Mouse (Mus musculus) lung, adult 2 months (tissue): ENCODE data around the gene Mpl. TPM values are rescaled to one million over a fixed set of nuclear protein-coding genes. Genes with fewer than 3 reads are reported as not detected.

Experiments
- DNase-seq: peaks from one replicate; pipeline ENCODE4 v3.0.0; 2022
- H3K4me1 ChIP-seq: fragments of 200-500 bp; 2 replicates; pipeline ENCODE4 v1.6.1; 2011; ENCODE audit warnings: low read length; ENCODE audit not compliant: control insufficient read depth, insufficient read depth
- H3K4me3 ChIP-seq: fragments of 200-500 bp; replicated peaks from 2 replicates; pipeline ENCODE3; 2011; ENCODE audit warnings: low read depth, mild to moderate bottlenecking, control low read depth, low read length; ENCODE audit errors: extremely low read depth
- CTCF ChIP-seq: fragments of 200-500 bp; IDR thresholded peaks from 2 replicates; pipeline ENCODE4 v1.5.1; 2011; ENCODE audit warnings: mild to moderate bottlenecking, low read length, control low read depth; ENCODE audit not compliant: insufficient read depth
- POLR2A ChIP-seq: fragments of 200-500 bp; IDR thresholded peaks from 2 replicates; pipeline ENCODE4 v1.6.1; 2011; ENCODE audit warnings: low read depth, mild to moderate bottlenecking, control low read depth, low read length, borderline replicate concordance; ENCODE audit errors: extremely low read depth
- WGBS: fragments of 180-500 bp; shearing (Covaris S2); methylation state at CpG from one replicate; pipeline ENCODE4 v1.1.7; 2018; 5-methylcytosine and 5-hydroxymethylcytosine counted together
- polyA plus RNA-seq: library from polyadenylated mRNA; depleted of rRNA; stranded (reverse); fragments of >200 nt; gene quantifications from 2 replicates; pipeline ENCODE4 v1.2.3, GENCODE M21; 2012; rRNA removed

The Mpl gene
- polyA plus RNA-seq, 1 experiment, result 1.8 TPM

DNA sequence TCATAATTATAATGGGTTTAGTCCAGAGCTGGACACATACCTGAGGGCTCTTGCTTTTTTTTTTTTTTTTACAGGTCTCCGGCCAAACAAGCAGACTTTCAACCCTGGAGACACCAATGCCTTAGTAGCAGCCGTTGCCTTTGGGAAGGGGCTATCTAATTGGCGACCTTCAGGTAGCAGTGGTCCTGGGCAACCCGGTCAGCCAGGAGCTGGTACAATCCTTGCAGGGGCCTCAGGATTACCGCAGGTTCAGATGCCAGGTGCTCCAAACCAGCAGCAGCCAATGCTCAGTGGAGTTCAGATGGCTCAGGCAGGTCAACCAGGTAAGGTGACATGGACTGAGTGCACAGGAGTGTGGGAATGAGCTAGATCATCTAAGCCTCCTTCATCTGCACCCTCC is 43.8 kb downstream of the Mpl start:
- DNase-seq, result no peak
- WGBS, result 92% methylated on average over 5 of the region's 5 CpGs
- TF ChIP-seq POLR2A, result no peak
- no peak overlapping the region for H3K4me3 ChIP-seq
- peaks cover 5% of the 10 kb centered on the region for H3K4me1 ChIP-seq

DNA sequence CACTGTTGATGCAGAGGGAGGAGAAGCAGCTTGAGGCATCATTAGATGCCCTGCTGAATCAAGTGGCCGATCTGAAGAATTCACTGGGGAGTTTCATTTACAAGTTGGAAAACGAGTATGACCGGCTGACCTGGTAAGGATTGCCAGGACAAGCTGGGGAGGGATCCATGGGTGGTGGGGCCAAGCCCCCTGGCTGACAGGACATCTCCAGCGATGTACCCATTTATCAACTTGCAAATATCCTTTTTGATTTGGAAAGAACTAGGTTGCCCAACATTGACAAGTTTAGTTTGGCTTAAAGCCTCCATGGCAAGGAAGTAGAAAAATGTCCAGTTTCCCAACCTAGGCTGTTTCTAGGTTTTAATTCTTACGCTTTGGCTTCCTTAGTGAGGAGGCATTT is 46.4 kb downstream of the Mpl start:
- no peak for TF ChIP-seq POLR2A
- no peak for TF ChIP-seq CTCF
- WGBS, result 76% methylated on average over 5 of the region's 5 CpGs
- DNase-seq, result no peak
- Histone ChIP-seq H3K4me1 (peaks cover 8% of the 10 kb centered on the region), H3K4me3 (no peak overlapping the region)

DNA sequence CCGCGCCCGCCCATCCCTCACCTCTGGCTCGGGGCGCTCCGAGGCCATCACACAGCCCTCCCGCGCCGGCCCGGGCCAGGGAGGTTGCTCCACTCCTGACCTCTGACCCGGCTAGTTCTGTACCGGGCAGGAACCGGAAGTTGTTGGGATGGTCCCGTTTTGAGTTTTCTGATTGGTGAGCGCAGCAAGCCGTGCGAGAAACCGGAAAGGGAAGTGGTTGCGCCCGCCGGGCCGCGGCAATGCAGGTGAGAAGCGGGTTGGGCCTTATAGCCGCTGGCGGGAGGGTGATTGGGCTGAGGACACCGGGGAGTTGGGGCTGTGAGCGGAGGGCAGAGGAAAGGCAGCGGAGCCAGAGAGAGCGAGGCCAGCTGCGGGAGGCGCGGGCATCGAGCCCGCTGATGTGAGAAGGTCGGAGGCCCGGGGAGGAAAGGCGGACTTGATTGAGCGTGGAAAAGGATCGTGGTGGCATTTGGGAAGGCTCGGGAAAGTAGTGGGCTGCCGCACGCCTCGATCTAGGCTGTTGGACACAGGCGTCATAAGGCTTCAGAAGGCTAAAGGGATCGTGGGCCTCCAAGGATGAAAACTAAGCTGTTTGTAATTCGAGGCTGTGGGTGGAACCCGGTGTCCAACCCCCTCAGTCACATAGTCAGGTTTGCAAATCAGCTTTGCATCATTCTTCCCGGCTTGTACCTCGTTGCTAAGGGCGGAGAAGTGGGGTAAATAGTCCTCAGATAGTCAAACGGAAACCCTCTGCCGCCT is 48.0 kb downstream of the Mpl start, which contains the start of the genes Szt2 and Med8:
Szt2 (minus strand) TSS at position 132 of the 759 bp plus-strand sequence.
Med8 (plus strand) TSS at position 196 of the 759 bp plus-strand sequence.
- DNase-seq, result peak; percentile 89

DNA sequence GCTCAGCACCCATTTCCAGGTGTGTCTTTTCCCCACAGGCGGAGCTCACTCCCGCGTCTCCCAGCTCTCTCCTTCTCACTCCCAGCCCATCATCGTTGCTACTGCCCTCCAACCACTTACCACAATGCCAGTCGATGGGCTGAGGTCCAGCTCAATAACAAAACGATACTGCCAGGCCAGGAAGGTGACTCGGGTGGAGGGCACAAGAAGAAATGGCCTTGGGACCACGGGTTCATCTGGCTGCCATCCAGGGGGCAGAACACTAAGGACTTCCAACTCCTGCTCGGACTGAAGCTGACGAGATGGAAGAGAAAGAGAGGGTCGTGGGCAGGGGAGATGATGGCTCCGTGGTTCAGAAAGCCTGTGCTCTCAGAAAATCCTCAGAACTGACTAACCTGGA is 54.6 kb downstream of the Mpl start:
- Histone ChIP-seq H3K4me3 (no peak overlapping the region), H3K4me1 (no peaks in the 10 kb centered on the region; the same call in none of the 2 replicates)
- no peak for DNase-seq
- no peak for TF ChIP-seq POLR2A
- TF ChIP-seq CTCF, result no peak
- WGBS, result 85% methylated on average over 12 of the region's 12 CpGs

More for the DNA sequence above, 48.0 kb downstream of the Mpl start, which contains the start of the genes Szt2 and Med8:
- 1% methylated on average over 53 of the region's 53 CpGs for WGBS
- H3K4me1 ChIP-seq, result peaks cover 8% of the 10 kb centered on the region
- H3K4me3 ChIP-seq, result peak within 1 kb of the TSS; percentile 97
- TF ChIP-seq CTCF, result no peak
- peak; percentile 62 for TF ChIP-seq POLR2A

DNA sequence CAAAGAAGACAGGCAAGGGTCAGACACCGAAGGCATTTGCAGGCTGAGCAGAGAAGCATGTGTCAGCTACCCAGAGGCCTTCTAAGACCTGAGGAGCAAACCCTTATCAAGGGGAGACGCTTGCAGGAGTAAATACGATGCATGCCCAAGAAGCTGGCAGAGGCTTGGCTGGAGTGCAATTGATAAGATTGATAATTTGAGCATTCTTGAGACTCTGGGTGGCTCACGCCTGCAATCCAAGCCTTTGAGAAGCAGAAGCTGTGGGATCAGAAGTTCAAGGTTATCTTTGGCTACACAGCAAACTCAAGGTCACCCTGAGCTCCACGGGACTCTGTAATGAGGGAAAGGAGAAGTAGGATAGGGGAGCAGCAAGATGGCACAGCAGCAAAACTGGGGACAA is 55.4 kb downstream of the Mpl start:
- Histone ChIP-seq H3K4me1 (peaks cover under 1% of the 10 kb centered on the region), H3K4me3 (no peak overlapping the region)
- no peak for DNase-seq
- 74% methylated on average over 5 of the region's 5 CpGs for WGBS
- TF ChIP-seq POLR2A, result no peak
- TF ChIP-seq CTCF, result no peak

DNA sequence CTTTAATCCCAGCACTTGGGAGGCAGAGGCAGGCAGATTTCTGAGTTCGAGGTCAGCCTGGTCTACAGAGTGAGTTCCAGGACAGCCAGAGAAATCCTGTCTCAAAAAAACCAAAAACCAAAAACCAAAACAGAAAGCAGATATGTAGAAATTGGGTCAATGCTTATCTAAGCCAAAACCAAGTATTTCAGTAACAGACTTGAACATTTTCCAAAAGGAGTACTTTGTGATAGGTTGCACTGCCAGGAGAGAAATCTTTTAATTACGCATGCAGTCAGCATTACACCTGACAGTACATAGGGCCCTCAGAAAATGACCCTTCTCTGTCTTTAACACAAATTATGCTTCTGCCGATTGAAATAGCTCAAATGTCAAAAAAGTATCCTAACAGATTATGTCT is 55.9 kb downstream of the Mpl start:
- Histone ChIP-seq H3K4me1 (peaks cover 4% of the 10 kb centered on the region), H3K4me3 (no peak overlapping the region)
- no peak for DNase-seq
- TF ChIP-seq POLR2A (no peak), CTCF (no peak)
- 81% methylated on average over 3 of the region's 3 CpGs for WGBS

DNA sequence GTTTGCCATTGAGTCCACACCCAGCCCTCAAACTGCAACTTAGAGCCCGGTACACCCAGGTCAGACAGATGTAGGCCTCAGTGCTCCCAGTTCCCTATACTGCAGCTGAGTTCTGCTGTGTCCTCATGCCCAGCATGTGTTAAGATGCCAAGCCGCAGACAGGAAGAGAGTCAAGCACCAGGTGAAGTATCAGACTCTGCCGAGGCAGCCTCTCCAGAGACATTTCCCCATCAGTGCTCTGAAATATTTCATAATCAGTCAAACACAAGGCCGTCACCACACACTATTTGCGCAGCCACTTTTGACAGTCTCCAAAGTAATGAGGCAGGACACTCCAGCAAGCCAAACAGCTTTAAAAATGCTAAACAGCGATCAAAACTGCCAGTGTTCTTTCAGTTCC is 58.9 kb downstream of the Mpl start:
- H3K4me1 ChIP-seq, result peaks cover 12% of the 10 kb centered on the region
- TF ChIP-seq CTCF, result no peak
- no peak for TF ChIP-seq POLR2A
- H3K4me3 ChIP-seq, result no peak overlapping the region
- 73% methylated on average over 6 of the region's 6 CpGs for WGBS
- DNase-seq, result peak; percentile 50

DNA sequence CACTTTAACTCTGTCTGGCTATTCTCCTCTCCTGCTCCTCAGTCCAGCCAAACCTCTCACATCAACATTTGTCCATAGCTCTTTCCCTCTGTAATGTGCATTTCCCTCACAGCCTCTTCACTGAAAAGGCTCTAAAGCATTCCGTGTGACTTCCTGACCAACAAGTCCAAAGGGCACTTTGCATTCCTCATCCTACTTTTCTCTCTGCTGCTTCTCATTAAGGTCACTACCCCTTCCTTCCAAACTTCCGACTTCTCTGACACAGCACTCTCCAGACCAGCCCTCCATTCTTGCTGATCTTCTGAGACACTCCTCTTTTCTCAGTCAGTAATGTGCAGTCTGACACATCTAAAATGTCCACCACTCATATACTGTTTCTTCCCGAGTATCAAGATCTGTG is 60.9 kb downstream of the Mpl start:
- TF ChIP-seq POLR2A, result no peak
- 60% methylated on average over 3 of the region's 3 CpGs for WGBS
- Histone ChIP-seq H3K4me3 (no peak overlapping the region), H3K4me1 (peaks cover 12% of the 10 kb centered on the region)
- no peak for DNase-seq

DNA sequence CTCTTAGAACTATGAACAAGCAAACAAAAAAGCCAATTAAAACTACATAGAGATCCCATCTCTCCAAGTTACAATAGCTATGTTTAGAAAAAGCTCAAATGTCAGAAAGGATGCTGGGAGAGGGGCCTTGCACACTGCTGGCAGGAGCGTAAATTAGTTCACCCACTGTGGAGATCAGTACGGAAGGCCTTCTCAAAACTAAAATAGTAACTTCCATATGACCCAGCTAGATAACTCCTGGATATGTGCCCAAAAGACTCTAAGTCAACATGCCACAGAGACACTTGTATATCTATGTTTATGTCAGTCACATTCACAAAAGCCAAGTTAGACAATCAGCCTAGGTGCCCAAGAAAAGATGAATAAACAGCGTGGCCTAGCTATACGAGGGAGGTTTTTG is 62.0 kb downstream of the Mpl start:
- H3K4me1 ChIP-seq, result peaks cover 12% of the 10 kb centered on the region
- WGBS, result 32% methylated on average over 4 of the region's 4 CpGs

DNA sequence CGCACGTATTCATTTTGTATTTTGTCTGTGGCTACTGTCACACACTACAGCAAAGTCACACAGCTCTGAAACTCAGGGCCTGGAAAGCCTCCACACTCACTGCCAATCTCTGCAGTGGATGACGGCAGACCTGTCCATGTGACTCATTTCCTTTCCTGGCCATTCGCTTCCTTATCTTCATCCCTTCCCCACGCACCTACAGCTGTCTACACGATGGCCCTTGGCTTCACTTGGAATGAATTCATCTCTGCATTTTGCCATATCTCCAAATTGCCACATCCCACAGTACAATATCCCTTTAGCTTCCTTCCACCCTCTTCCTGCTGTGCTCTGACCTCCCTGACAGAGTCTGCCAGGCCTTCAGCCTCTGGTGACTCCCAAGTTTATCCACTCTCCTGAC is 62.8 kb downstream of the Mpl start:
- 55% methylated on average over 6 of the region's 6 CpGs for WGBS
- TF ChIP-seq POLR2A (no peak), CTCF (no peak)
- no peak for DNase-seq
- H3K4me1 ChIP-seq, result peaks cover 12% of the 10 kb centered on the region
- H3K4me3 ChIP-seq, result no peak overlapping the region

More for the DNA sequence above, 62.0 kb downstream of the Mpl start:
- TF ChIP-seq CTCF, result no peak
- TF ChIP-seq POLR2A, result no peak
- no peak for DNase-seq
- H3K4me3 ChIP-seq, result no peak overlapping the region

Other genes with a start within 250 kb of the Mpl start
- 245 and 250 TPM in 2 replicates for gene Ptprf, start 166.1 kb downstream of the Mpl start, polyA plus RNA-seq
- gene Szt2, start 48.2 kb downstream of the Mpl start, polyA plus RNA-seq, result 48.5 and 54.4 TPM in 2 replicates
- 20.8 and 38.4 TPM in 2 replicates for gene Med8, start 48.2 kb downstream of the Mpl start, polyA plus RNA-seq
- gene Elovl1, start 29.4 kb downstream of the Mpl start, polyA plus RNA-seq, result 978 and 1,062 TPM in 2 replicates
- 6.1 and 10.1 TPM in 2 replicates for gene Cdc20, start 20.2 kb downstream of the Mpl start, polyA plus RNA-seq
- gene Tie1, start 32.5 kb upstream of the Mpl start, polyA plus RNA-seq, result 245 and 308 TPM in 2 replicates
- gene 2610528J11Rik, start 69.5 kb upstream of the Mpl start, polyA plus RNA-seq, result 17.0 and 17.7 TPM in 2 replicates
- gene Tmem125, start 86.5 kb upstream of the Mpl start, polyA plus RNA-seq, result 32.4 and 47.5 TPM in 2 replicates
- gene Cfap57, start 163.3 kb upstream of the Mpl start, polyA plus RNA-seq, result 1.3 and 2.5 TPM in 2 replicates
- 19.7 and 21.6 TPM in 2 replicates for gene Ebna1bp2, start 163.3 kb upstream of the Mpl start, polyA plus RNA-seq
- gene Olfr62, start 201.4 kb upstream of the Mpl start, polyA plus RNA-seq, result not detected in 2 replicates
- gene Olfr1342, start 235.2 kb upstream of the Mpl start, polyA plus RNA-seq, result 7.2 and 12.8 TPM in 2 replicates
- not detected in 2 replicates for gene Olfr1341, start 246.0 kb upstream of the Mpl start, polyA plus RNA-seq